Mouse (Mus musculus): ENCODE results near the gene Trappc10. TPM values are rescaled to one million over a fixed set of nuclear protein-coding genes. Genes with fewer than 3 reads are reported as not detected.
"Not testable (repeated sequence)": the region's sequence is repeated elsewhere in the genome, so short reads cannot be mapped to it uniquely, and the experiment has no call there.

The Trappc10 gene
- total RNA-seq, 2 experiments from 2014 or later: 30.7 to 39.0 TPM

DNA sequence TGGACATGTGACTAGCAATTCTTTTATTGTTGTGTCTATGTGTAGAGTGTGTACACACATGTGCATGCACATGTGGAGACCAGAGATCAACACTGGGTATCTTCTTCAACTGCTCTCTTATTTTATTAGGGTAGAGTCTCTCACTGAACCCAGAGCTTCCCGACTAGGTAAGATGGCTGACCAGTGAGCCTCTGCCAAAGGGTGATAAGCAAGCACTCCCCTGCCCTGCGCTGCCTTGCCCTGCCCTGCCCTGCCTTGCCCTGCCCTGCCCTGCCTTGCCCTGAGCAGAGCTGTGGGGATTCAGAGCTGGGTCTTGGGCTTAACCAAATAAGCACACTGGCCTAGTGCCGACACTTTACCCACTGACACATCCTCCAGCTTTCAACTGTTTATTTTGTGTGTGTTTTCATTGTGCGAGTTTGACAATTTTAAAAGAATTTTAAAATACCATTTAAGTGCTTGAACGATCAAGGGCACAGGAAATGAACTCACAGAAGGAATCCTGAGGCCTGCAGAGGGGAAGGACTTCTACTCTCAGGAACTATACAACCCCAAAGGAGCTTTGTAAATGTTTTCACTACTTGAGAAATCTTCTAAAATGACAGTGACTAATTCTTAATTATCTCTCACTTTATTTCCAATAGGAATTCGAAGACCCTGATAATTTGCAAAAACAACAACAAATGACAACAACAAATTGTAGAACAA, 27.9 kb downstream of the Trappc10 start:
- peak; percentile 91 for ATAC-seq (replicated peaks; ENCODE audit: poor library complexity)

DNA sequence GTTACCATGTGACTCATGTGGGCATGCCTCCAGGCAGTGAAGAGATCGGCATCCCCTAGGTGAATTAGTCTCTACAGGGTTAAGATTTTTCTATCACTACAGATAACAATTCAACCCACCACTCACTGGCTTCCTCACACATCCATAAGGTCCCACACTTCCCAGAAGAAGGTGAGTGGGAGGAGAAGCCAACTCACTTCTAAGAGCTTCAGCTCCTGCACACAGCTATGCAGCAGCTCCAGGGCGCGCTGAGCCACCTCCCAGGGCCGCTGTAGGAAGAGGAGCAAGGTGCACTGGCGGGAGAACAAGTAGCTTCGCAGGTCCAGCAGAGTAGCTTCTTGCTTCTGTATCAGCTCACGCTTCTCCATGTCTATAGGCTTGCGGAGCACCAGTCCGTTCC, 30.1 kb downstream of the Trappc10 start:
- ATAC-seq (replicated peaks; ENCODE audit: poor library complexity): no peak

DNA sequence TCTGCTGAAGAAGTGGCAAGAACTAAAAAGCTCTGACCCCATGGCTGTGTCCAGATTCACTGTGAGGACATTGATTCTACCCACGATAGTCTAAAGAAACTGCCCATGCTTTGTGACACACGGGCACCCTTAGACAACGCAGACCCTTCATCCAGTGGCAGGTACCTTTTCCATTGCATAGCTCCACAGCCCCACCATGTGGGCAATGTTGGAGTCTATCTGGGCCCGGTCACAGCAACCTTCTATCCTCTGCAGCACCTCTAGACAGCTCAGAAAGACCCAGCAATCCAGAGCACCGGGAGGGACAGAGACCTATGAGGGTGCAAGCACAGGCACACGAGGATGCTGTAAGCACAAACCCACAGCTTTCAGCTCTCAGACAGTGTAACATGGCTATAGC, 33.1 kb downstream of the Trappc10 start:
- ATAC-seq (replicated peaks; ENCODE audit: poor library complexity): peak; percentile 84

DNA sequence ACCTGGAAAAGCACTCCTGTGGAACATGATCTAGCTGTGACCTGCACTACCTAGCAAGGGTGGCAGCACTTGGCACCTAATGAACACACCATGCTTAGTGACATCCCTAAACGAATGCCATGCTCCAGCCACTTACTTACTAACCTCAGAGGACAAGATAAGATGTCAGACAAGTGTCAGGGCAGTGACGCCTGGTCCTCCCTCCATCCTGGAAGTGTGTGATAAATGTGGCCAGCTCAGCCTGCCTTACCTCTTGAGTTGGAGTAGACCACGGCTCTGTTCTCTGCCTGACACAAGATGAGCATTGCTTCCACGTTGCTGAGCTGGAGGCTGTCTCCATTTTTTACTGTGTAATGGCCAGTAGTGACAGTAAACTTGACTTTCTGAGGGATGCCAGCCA, 43.3 kb downstream of the Trappc10 start:
- ATAC-seq (replicated peaks; ENCODE audit: poor library complexity): peak; percentile 49

DNA sequence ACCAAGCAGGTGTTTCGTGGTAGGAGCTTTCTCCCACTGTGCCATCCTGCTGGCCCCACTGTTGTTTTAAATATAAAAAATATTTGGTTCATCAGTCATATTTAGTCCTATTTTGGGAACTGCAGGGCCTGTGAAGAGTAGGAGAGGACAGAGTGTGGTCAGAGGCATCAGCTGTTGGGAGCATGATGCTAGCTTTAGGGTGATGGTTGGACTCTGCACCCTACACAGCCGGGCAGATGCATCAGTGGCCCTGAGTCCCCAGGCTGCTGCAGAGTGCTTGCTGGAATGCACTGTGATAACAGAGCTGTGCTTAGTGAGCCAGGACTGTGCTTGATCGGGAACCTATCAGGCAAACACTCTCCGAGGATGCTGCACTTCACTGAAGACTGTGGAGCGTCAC, 51.5 kb downstream of the Trappc10 start:
- no peak for ATAC-seq (replicated peaks; ENCODE audit: poor library complexity)

DNA sequence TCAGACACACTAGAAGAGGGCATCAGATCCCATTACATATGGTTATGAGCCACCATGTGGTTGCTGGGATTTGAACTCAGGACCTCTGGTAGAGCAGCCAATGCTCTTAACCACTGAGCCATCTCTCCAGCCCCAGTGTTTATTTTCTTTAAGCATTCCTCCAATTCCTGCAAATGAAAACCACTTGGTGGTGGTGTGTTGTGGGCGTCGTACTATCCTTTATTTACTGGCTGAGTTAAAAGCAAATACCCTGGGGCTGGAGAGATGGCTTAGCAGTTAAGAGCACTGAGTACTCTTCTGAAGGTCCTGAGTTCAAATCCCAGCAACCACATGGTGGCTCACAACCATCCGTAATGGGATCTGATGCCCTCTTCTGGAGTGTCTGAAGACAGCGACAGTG, 58.4 kb downstream of the Trappc10 start:
- not testable (repeated sequence) for ATAC-seq (replicated peaks; ENCODE audit: poor library complexity)

DNA sequence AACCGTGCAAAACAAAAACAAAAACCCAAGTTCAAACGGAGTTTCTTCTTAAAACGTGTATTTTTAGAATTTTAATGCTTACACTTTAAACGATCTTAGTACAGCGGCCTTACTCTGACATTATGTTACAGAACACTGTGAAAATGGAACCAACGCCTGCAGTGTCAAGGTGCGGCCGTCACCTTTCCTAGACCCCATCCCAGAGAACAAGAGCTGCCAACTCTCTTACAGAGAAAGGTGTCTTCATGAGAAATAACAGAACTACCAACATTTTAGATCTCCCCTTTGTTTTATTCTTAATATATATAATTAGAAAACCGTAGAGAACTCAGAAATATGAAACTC, 59.1 kb downstream of the Trappc10 start:
- peak; percentile 29 for ATAC-seq (replicated peaks; ENCODE audit: poor library complexity)

DNA sequence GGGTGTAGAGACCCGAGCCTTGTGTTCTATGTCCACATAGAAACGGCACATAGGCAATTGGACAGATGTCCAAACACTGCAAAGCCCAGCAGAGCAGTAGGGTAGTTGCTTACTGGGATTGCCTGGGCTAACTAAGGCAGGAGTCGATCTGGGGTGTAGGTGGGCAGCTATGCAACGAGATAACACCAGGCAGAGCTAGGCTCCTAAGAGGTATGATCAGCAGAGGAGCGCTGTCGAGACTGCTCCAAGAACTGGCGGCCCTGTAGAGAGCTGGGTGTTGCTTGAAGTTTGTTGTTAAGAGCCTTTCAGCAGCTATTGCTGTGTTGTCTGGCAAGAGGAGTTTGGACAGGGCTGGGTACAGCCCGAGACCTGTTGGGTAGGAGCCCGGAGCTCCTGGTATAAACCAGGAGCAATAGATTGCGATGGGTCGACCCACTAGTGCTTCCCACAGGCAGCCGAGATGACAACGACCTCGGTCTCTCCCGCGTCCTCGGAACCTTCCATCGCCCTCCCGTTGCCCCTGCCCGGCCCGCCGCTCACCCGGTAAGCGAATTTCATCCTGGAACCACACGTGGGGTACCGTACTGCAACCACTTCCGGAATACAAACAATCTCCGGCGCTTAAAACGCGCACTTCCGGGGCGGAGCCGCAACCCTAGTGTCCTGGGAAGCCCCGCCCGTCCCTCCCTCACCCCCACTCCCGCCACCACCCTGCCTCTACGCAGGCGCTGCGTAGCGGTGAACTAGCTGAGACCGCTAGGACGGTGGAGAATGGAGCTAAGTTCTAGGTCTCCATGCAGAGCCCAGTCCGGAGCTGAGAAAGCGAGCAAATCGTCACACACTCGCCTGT, 59.7 kb downstream of the Trappc10 start, which contains the start of gene Pwp2:
Gene Pwp2 (minus strand): TSS at position 619 of the 850 bp plus-strand sequence.
- peak; percentile 92 for ATAC-seq (replicated peaks; ENCODE audit: poor library complexity)

DNA sequence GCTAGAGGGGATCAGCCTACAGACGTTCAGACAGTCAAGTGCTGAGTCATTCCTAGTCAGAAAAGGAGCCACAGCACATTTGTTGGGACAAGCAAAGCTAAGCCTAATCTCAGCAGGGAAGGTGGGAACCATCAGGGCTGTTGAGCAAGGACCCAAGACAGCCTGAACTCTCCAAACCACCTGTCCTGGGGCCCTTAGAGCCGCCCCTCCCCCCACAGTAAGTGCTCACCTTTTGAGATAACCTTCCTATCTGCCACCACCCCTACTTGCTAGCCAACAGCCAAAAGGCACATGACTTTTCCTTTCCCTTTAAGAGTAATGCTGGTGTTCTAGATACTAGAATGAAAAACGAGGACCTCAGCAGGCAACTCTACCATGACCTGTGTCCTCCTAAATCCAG, 60.9 kb downstream of the Trappc10 start:
- no peak for ATAC-seq (replicated peaks; ENCODE audit: poor library complexity)

DNA sequence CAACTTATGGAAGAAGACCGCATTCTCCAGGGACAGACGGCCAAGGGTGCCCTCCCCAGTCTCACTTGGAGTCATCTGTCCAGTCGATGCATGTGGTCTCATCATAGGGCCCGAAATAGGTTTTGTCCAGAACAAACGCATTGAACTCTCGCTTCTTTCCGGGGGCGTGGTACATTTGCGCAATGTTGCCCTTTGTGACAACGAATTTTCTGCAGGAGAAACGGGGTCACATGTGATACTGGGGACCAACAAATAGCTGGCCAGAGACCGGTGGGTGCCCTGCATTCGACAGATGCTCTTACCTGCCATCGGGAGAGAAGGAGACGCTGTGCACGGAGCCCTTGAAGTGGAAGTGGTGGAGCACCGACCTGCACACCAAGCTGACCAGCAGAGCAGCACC, 62.1 kb downstream of the Trappc10 start:
- ATAC-seq (replicated peaks; ENCODE audit: poor library complexity): no peak

DNA sequence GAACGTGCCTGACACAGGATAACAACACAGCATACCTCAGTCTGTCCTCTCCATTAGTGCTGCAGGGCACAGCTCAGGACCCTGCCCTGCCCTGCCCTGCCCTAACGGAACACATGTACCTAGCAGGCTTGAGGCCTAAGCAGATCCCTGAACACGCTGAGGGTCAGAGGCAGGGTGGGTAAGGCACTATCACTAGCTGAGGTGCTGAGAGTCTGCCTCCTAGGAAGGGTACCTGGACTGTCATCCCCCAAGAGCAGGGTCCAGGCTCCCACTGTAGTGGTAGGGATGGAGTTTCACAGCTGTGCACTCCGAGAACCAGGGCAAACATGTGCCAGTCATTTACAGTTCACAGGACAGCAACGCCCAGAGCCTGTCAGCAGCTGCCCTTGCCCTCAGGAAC, 70.0 kb downstream of the Trappc10 start:
- ATAC-seq (replicated peaks; ENCODE audit: poor library complexity): no peak

DNA sequence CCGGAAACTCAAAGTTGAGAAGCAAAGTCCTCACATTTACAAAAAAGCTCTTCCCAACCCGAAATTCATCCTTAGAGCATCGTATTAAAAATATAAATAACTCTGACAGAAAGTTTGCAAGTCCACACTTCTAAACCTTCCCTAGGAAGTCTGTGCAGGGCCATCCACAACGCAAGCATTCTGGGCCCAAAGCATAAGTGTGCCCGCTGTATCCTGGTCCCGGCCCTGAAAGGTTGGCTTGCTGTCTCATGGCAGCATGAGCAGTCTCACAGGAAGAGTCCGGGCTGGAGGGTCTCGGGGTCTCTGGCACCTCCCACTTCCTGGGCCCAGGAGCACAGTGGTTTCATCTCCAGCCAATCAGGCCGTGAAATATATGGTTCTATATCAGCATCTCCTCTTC, 72.9 kb downstream of the Trappc10 start:
- ATAC-seq (replicated peaks; ENCODE audit: poor library complexity): no peak

DNA sequence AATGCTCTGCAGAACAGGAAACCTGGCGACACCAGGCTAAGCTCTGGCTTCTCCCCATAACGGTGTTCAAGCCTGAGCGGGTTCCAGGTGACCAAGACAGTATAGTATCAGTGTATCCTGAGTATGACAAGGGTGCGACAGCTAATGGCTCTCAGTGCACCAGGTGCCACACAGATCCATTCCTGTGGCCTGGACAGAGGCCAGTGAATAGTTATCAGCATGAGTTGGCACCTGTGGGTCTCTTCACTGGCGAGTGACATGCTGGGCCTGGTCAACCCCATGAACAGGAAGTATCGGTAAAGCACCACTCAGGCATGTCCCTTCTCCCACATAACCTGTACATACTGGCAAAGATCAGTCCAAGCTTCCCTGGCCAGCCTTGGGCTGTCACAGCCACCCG, 73.4 kb downstream of the Trappc10 start:
- no peak for ATAC-seq (replicated peaks; ENCODE audit: poor library complexity)

DNA sequence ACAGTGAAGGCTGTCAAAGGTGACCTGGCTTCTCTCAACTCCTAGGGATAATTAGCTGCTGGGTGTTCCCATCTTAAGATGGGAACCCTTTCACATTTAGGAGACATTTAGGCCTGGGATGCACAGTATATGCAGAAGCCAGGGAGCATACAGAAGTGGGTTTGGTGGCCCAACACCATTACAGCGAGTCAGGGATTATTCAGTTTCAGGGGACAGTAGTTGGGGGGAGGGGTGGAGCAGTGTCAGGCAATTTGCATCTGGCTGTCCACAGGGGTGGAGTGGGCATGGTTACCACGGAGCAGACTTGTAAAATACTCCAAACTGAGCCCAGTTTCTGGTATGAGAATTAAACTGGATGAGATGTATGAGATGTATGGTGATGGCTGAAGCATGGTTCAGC, 74.0 kb downstream of the Trappc10 start:
- ATAC-seq (replicated peaks; ENCODE audit: poor library complexity): no peak

DNA sequence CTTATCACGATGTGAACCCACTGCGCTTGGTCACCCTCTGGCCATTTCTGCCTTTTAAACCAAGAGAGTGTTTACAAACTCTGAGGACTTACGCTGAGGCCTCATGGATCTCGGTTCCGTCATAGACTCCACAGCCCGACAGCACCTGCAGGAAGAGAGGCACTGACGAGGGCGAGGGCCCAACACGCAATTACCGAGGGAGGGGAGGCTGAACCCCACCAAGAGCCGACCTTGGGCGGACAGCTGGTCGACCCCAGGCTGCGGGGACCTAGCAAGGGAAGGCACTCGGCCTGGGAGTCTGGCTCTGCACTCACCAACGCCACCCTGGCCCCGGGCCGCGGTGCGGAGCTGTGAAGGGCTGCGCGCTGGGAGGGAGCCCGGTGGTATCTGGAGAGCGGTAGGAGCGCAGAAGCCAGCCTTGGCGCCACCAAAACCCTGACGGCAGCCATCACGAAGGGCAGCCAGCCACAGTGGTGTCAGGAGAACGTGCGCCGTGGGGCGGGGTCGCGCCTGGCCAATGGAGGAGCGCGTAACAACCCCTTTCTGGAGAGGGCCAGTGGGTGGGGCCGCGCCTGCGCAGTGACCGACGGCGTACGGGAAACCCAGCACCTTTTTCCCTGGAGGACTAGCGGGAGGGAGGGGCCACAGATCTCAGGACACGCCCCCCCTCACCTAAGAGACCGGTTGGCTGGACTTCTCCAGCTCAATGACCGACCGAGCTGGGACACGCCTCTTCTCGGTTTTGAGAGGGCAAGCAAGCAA, 75.0 kb downstream of the Trappc10 start, which contains the start of gene D10Jhu81e:
Gene D10Jhu81e (minus strand): TSS at position 502 of the 762 bp plus-strand sequence.
- ATAC-seq (replicated peaks; ENCODE audit: poor library complexity): peak; percentile 91

DNA sequence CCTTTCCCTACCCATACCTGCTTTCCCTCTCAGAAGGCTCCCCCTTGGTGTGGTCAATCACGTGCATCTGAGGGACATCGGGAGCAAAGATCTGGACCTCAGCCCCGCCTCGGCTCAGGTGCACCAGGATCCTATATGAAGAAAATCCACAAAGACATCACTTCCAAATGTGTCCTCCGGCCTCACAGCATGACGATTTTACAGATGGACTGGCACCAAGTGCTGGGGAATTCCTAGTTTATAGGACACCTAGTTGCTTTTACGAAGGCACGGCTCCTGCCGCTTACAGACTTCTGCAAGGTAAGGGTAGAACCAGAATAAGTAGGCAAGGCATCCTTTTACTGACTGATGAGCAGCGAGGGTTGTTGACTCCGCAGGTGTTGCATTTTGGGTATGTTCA, 75.6 kb downstream of the Trappc10 start:
- ATAC-seq (replicated peaks; ENCODE audit: poor library complexity): no peak

DNA sequence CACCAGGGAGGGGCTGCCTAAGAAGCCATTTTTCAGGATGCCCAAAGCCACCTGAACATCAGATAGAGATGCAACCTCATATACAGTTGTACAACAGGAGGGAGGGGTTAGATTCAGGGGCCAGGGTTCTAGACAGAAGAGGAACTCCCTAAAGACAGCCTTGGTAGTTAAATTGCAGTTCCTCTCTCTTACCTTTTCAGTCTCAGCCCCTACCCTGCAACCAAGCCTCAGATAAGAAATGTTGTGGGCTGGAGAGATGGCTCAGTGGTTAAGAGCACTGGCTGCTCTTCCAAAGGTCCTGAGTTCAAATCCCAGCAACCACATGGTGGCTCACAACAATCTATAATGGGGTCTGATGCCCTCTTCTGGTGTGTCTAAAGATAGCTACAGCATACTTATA, 76.7 kb downstream of the Trappc10 start:
- ATAC-seq (replicated peaks; ENCODE audit: poor library complexity): no peak

DNA sequence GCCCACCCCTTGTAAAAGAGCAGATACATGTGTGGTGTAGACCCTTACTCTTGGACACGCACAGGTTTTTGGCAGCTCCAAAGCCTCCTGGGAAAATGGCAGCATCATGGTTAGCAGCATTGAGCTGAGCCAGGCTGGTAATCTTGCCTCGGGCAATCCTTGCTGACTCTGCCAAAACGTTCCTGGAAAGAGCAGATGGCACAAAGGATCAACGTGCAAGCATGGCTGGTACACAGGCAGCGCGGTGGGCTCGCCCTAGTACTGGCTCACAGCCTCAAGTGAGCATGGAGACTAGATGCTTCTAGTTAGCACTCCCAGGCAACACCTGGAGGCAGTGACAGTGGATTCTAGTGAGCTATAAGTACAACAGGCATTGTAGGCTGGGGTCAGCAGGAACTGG, 77.1 kb downstream of the Trappc10 start:
- ATAC-seq (replicated peaks; ENCODE audit: poor library complexity): no peak

DNA sequence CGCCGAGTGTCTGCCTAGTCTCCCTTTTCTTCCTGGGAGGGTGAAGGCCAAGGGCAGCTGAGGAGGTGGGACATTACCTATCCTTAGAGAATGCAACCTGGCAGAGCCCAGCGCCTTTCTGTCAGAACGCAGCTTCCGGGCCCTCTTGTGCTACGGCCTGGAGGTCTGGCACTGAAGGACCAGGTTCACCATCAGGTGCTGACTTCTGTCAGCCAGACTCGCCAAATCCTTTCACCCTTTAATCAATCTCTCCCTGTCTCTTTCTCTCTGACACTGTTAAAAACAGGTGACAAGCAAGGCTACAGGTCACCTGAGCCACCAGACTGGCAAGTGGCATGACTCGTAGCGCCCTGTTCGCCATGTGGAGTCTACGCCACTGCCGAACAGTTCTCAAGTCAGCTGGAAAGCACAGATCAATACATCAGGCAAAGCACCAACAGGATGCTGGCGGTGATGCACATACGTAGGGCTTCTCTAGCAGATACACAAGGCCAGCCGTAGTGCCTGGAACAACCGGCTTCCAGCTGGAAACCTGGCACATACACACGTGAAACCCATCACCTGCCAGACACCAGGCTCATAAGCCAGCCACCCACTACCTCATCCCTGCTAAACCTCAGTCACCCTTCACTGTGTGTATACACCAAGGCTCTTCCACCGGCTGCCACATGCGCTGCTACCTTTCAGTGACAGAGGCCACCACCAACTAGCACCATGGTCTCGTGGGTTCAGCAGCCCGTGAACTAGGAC, 79.0 kb downstream of the Trappc10 start:
- ATAC-seq (replicated peaks; ENCODE audit: poor library complexity): no peak

DNA sequence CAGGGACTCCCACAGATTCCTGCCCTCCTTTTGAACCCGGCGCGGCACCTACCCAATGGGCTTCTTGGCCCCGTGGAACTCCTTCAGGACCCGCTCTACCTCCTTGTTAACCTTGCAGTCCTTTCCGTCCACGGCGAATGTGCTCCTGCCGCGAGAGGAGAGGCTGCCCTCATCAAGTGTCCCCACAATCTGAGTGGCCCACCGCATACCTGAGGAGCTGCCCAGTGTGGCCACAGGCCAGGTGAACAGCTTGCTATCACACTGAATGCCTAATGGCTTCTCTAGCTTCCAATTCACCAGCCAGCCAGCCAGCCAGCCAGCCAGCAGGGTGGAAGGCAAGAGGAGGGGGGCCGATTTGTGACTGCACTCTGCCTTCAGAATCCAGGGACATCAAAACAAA, 79.7 kb downstream of the Trappc10 start:
- no peak for ATAC-seq (replicated peaks; ENCODE audit: poor library complexity)

DNA sequence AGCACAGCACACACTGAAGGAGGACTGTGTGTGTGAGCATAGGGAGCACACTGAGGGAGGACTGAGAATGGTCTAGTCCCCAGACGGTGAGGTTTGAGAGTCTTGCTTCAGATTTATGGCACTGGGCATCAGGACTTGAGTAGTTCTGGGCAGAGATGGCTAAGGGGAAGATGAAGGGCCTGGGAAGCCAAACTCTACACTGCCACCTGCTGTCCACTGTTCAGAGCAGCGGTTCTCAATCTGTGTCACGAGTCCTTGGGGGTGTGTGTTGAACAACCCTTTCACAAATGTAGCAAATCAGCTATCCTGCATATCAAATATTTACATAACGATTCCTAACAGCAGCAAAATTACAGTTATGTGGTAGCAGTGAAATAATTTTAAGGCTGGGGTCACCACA, 80.5 kb downstream of the Trappc10 start:
- peak; percentile 64 for ATAC-seq (replicated peaks; ENCODE audit: poor library complexity)
